Mouse (Mus musculus) hindbrain, embryonic 12.5 days (tissue): Measurements from ENCODE around the gene Scamp3. TPM values are rescaled to one million over a fixed set of nuclear protein-coding genes. Genes with fewer than 3 reads are reported as not detected.

Experiments
- ATAC-seq: fragments of 200-750 bp; cut with Nextera tagmentation; 2 replicates; pipeline ENCODE4 v1.8.0; 2017; ENCODE audit warnings: moderate TSS enrichment; ENCODE audit not compliant: low FRiP score
- H3K27ac ChIP-seq: fragments of 300-500 bp; sonication (generic); 2 replicates; pipeline ENCODE4 v1.5.1; 2016; ENCODE audit warnings: mild to moderate bottlenecking
- H3K27me3 ChIP-seq: fragments of 300-500 bp; sonication (generic); 2 replicates; pipeline ENCODE4 v1.6.1; 2016; ENCODE audit warnings: mild to moderate bottlenecking
- H3K36me3 ChIP-seq: fragments of 300-500 bp; sonication (generic); 2 replicates; pipeline ENCODE4 v1.6.1; 2016; ENCODE audit warnings: mild to moderate bottlenecking
- H3K4me1 ChIP-seq: fragments of 300-500 bp; sonication (generic); 2 replicates; pipeline ENCODE4 v1.6.1; 2016
- H3K4me2 ChIP-seq: fragments of 300-500 bp; sonication (generic); replicated peaks from 2 replicates; pipeline ENCODE4 v1.6.1; 2016; ENCODE audit warnings: mild to moderate bottlenecking
- H3K4me3 ChIP-seq: fragments of 300-500 bp; sonication (generic); 2 replicates; pipeline ENCODE4 v1.5.1; 2016; ENCODE audit warnings: mild to moderate bottlenecking
- H3K9ac ChIP-seq: fragments of 300-500 bp; sonication (generic); 2 replicates; pipeline ENCODE4 v1.6.1; 2016; ENCODE audit warnings: mild to moderate bottlenecking, moderate library complexity
- H3K9me3 ChIP-seq: fragments of 300-500 bp; sonication (generic); replicated peaks from 2 replicates; pipeline ENCODE4 v1.6.1; 2016; ENCODE audit warnings: mild to moderate bottlenecking
- WGBS: fragments of 180-500 bp; shearing (Covaris S2); methylation state at CpG from one replicate; pipeline ENCODE4 v1.1.7; 2016; 5-methylcytosine and 5-hydroxymethylcytosine counted together
- polyA plus RNA-seq: library from polyadenylated mRNA; unstranded; fragments of >200 nt; fragmentation: Nextera tagmentation; extraction: Ambion mirVana; gene quantifications from 2 replicates; pipeline ENCODE4 v1.2.1, GENCODE M21; 2016

Scamp3 gene
- polyA plus RNA-seq, 1 experiment from 2014 or later: 105 TPM

DNA sequence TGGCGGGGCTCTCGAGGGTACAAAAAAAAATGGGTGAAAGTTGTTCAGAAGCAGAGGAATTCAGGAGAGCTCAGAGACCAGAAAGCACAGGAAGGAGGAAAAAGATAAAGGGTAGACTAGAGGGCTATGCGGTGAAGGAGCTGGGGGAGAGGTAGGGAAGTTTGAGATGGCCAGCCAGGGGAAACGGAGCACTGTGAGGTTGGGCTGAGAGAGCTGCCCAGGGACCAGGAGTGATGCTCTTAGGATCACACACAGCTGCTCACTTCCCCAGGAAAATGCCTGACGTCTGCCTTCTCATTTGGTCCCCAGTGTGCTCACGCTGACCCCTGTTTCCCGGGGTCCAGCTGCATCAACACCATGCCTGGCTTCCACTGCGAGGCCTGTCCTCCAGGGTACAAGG is 42.3 kb downstream of the Scamp3 start:
- H3K36me3 ChIP-seq: peaks cover 36% of the 10 kb centered on the region
- no peaks in the 10 kb centered on the region for H3K9me3 ChIP-seq
- peak overlapping the region; percentile 44; the same call in 1 of the 2 replicates for H3K27ac ChIP-seq
- H3K4me1 ChIP-seq: peaks cover 51% of the 10 kb centered on the region
- no peak overlapping the region; the same call in 1 of the 2 replicates for H3K9ac ChIP-seq
- H3K27me3 ChIP-seq: no peaks in the 10 kb centered on the region
- no peak overlapping the region for H3K4me2 ChIP-seq
- no peak for ATAC-seq
- 46% methylated on average over 8 of the region's 8 CpGs for WGBS
- no peak overlapping the region for H3K4me3 ChIP-seq

DNA sequence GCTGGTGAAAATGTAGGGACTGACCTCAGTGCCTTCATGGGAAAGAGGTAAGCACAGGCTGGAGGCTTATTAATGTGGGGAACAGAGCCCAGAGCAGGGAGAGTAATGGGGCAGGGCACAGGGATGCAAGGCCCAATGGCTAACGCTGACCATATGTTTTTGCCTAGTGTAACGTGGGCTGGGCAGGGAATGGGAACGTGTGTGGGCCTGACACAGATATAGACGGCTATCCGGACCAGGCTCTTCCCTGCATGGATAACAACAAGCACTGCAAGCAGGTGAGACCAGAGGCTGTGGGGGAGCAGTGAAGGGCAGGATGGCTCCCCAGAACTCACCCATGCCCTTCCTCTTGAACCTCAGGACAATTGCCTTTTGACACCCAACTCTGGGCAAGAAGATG is 43.9 kb downstream of the Scamp3 start:
- ATAC-seq: no peak
- Histone ChIP-seq H3K27ac (no peak overlapping the region), H3K9me3 (no peaks in the 10 kb centered on the region), H3K4me2 (no peak overlapping the region), H3K36me3 (peaks cover 36% of the 10 kb centered on the region), H3K4me1 (peaks cover 51% of the 10 kb centered on the region), H3K9ac (peak overlapping the region; percentile 35; the same call in 1 of the 2 replicates), H3K4me3 (no peak overlapping the region), H3K27me3 (no peaks in the 10 kb centered on the region)
- WGBS: 67% methylated on average over 5 of the region's 5 CpGs

DNA sequence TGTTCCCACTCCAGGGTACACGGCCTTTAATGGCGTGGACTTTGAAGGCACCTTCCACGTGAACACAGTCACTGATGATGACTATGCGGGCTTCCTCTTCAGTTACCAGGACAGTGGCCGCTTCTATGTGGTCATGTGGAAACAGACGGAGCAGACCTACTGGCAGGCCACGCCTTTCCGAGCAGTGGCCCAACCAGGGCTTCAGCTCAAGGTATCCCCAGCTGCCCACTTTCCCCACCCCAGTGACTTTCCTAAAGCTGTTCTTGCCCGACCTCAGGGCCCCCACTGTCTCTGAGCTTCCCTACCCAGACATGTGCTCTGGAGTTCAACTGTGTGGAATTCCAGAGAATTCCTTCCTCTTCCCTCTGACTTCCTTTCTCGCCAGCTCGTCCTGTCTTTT is 47.5 kb downstream of the Scamp3 start:
- H3K4me3 ChIP-seq: peak overlapping the region; percentile 49
- no peaks in the 10 kb centered on the region for H3K9me3 ChIP-seq
- peaks cover 66% of the 10 kb centered on the region for H3K4me1 ChIP-seq
- H3K27me3 ChIP-seq: no peaks in the 10 kb centered on the region
- 0 out of 2 replicates have a peak, but pooled peaks have one; percentile 4 for ATAC-seq
- peak overlapping the region; percentile 76 for H3K9ac ChIP-seq
- 38% methylated on average over 11 of the region's 11 CpGs for WGBS
- H3K27ac ChIP-seq: peak overlapping the region; percentile 88
- H3K4me2 ChIP-seq: peak overlapping the region; percentile 70
- peaks cover 34% of the 10 kb centered on the region; the same call in 1 of the 2 replicates for H3K36me3 ChIP-seq

DNA sequence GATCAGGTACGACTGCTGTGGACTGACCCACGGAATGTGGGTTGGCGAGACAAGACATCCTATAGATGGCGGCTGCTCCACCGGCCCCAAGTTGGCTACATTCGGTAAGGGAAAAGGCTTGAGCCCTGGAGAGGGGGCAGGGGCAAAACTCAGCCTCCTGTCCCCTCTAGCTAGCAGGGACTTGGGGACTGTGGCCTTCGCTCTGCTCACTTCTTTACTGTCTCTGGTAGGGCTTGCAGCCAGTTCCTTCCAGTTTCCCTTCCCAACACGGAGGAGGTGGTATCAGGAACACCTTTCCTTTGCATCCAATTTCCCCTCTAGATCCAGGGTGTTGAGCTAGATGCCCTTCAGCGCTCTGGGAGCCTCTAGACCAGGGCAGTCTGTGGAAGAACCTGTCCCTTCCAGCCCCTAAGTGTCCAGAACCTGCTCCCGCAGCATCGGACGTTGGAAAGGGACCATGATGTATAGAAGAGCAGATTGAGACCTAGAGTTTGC is 48.1 kb downstream of the Scamp3 start:
- H3K27ac ChIP-seq: peak overlapping the region; percentile 88
- H3K4me2 ChIP-seq: peak overlapping the region; percentile 70
- ATAC-seq: no peak
- WGBS: 23% methylated on average over 12 of the region's 12 CpGs
- peaks cover 30% of the 10 kb centered on the region; the same call in 1 of the 2 replicates for H3K36me3 ChIP-seq
- no peaks in the 10 kb centered on the region; the same call in 1 of the 2 replicates for H3K27me3 ChIP-seq
- H3K9ac ChIP-seq: peak overlapping the region; percentile 76
- H3K4me1 ChIP-seq: peaks cover 64% of the 10 kb centered on the region
- peak overlapping the region; percentile 49 for H3K4me3 ChIP-seq
- H3K9me3 ChIP-seq: no peaks in the 10 kb centered on the region

DNA sequence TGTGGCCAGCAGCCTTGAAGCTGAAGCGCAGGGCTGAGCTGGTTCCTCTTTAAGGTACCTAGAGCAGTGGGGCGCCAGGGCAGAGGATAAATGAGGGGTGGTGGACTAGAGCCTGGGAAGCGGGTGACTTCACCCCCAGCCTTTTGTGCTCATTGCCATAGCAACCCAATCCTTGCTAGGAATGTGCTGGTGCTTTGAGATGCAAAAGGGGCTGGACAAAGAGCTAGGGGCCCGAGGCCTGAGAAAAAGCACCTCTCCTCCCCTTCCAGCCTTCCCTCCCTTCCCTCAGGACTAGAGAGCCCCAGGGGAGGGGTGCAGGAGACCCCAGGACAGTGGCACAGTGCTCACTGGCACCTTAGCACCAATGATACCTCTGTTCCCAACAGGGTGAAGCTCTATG is 48.6 kb downstream of the Scamp3 start:
- Histone ChIP-seq H3K27me3 (no peaks in the 10 kb centered on the region; the same call in 1 of the 2 replicates), H3K4me1 (peaks cover 62% of the 10 kb centered on the region), H3K27ac (peak overlapping the region; percentile 88), H3K36me3 (peaks cover 29% of the 10 kb centered on the region; the same call in 1 of the 2 replicates), H3K4me2 (peak overlapping the region; percentile 70), H3K4me3 (peak overlapping the region; percentile 49), H3K9ac (peak overlapping the region; percentile 76), H3K9me3 (no peaks in the 10 kb centered on the region)
- peak; percentile 62 for ATAC-seq
- 20% methylated on average over 4 of the region's 4 CpGs for WGBS

DNA sequence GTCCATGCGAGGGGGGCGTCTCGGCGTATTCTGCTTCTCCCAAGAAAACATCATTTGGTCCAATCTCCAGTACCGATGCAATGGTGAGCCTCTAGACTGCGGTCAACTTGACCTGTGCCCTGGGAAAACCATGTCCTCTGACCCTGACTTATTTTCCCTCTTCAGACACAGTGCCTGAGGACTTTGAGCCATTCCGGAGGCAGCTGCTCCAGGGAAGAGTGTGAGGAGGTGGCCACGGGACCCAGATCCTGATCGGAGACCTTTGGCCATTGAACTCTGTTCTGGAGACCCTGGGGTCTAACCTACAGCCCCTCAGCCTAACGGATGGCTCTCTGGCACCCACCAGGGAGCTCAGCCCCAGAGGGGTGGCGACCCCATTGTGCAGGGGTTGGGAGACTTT is 49.1 kb downstream of the Scamp3 start:
- 7% methylated on average over 11 of the region's 11 CpGs for WGBS

DNA sequence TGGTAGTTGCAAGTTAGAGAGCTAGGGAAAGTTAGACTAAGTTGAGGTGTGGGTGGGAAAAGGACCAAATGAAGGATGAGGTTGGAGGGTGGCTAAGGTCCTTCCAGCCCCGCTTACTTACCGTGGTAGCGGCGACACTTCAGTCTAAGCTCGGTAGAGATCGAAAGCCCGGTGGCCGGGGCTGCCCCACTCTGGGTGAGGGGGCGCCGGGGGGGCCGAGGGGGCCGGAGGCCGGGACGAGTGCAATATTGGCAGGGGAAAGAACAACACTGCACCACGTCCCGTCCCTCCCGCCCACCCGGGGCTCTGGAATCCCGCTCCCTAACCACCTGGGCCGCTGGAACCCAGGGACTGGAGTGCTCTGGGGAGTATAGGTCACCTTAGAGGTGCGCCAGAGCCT is 49.6 kb downstream of the Scamp3 start, which contains the start of gene Mtx1:
Gene Mtx1 (minus strand): TSS at position 189 of the 400 bp plus-strand sequence.
- Histone ChIP-seq H3K9ac (peak within 1 kb of the TSS; percentile 76), H3K4me1 (peaks cover 60% of the 10 kb centered on the region), H3K9me3 (no peaks in the 10 kb centered on the region), H3K36me3 (peaks cover 20% of the 10 kb centered on the region; the same call in 1 of the 2 replicates), H3K27me3 (no peaks in the 10 kb centered on the region; the same call in 1 of the 2 replicates), H3K4me3 (peak within 1 kb of the TSS; percentile 49), H3K27ac (peak within 1 kb of the TSS; percentile 88), H3K4me2 (peak within 1 kb of the TSS; percentile 70)
- peak; percentile 5 for ATAC-seq
- WGBS: 2% methylated on average over 21 of the region's 21 CpGs

More for the DNA sequence above, 49.1 kb downstream of the Scamp3 start:
- Histone ChIP-seq H3K9ac (peak overlapping the region; percentile 76), H3K4me1 (peaks cover 60% of the 10 kb centered on the region), H3K36me3 (peaks cover 25% of the 10 kb centered on the region; the same call in 1 of the 2 replicates), H3K4me2 (peak overlapping the region; percentile 70), H3K4me3 (peak overlapping the region; percentile 49), H3K27me3 (no peaks in the 10 kb centered on the region; the same call in 1 of the 2 replicates), H3K27ac (peak overlapping the region; percentile 88), H3K9me3 (no peaks in the 10 kb centered on the region)
- ATAC-seq: no peak; the same call in 1 of the 2 replicates

DNA sequence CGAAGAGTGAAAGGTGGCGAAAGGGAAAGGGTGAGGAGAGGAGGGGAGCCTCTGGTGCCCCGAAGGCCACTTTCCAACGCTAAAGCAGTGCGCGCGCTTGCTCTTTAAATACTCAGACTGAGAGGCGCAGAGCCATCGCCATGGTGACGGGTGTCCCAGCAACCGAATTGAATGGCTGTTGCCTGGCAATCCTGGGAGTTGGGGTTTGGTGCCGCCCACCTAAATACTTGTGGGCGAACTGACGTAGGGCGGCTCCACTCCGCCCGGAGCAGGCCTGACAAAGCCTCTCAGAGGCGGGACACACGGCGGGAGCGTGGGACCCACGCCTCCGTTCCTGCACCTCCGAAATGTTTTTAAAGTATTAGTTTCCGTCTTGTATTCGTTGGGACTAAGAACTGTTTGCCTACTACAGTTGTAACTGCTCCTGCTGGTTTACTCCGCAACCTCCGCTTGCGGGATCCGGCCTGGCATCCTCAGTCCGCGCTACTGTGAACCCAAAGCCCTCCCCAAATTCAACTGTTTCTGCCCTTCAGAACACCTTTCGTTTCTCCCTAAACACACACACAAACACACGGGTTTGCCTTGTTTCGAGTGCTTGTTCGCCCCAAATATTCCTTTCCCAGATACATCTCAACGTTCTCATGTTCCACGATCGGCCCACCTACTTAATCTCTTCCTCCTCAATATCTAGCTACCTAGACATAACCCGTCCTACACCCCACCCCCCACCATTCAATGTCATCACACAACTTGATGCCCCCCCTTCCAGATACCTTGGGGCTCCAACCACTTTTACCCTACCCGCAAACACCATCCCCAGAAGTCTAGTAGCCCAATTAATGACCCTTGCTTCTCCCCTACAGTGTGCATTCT is 50.3 kb downstream of the Scamp3 start:
- Histone ChIP-seq H3K9me3 (no peaks in the 10 kb centered on the region), H3K27ac (peak overlapping the region; percentile 88), H3K4me3 (peak overlapping the region; percentile 49), H3K4me2 (peak overlapping the region; percentile 70), H3K4me1 (peaks cover 60% of the 10 kb centered on the region), H3K36me3 (peaks cover 17% of the 10 kb centered on the region; the same call in 1 of the 2 replicates), H3K27me3 (no peaks in the 10 kb centered on the region; the same call in 1 of the 2 replicates), H3K9ac (peak overlapping the region; percentile 76)
- ATAC-seq: peak; percentile 67
- 2% methylated on average over 41 of the region's 41 CpGs for WGBS

DNA sequence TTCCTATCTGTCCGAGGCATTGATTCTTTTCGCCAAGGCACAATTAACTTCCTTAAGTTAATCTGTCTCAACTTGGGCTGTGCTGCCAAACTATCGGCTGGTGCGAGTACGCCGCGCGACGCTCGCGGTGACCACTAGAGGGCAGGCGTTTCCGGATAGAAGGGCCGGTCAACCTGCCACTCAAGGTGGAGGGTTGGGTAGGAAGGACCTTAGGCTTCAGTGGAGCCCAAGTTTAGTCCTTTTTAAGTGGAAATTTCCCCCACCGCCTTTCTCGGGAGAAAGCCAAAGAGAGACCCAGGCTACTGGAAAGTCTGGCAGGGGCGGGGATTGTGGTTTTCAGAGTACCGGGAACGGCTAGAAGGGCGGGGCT is 50.9 kb downstream of the Scamp3 start:
- Histone ChIP-seq H3K4me3 (peak overlapping the region; percentile 49), H3K27me3 (no peaks in the 10 kb centered on the region; the same call in 1 of the 2 replicates), H3K4me2 (peak overlapping the region; percentile 70), H3K27ac (peak overlapping the region; percentile 88), H3K9me3 (no peaks in the 10 kb centered on the region), H3K4me1 (peaks cover 55% of the 10 kb centered on the region), H3K36me3 (peaks cover 12% of the 10 kb centered on the region), H3K9ac (peak overlapping the region; percentile 76)
- ATAC-seq: peak; percentile 21
- WGBS: under 1% methylated on average over 20 of the region's 20 CpGs

DNA sequence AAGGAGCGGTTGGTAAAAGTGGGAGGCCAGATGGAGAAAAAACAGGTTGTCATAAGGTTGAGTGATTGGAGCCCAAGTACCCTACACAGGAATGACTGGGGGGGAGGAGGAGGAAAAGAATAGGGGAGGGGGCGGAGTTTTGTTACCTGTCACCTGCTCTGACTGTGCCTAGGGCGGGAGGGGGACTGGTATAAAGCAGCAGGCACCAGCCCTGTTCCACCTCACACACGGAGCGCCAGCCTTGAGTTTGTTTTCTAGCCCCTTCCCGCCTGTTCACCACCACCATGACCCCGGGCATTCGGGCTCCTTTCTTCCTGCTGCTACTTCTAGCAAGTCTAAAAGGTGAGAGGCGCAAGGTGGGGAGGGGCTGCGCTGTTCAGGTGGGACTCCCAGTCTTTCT is 51.6 kb downstream of the Scamp3 start, which contains the start of gene Muc1:
Gene Muc1 (plus strand): TSS at position 222 of the 400 bp plus-strand sequence.
- H3K9me3 ChIP-seq: no peaks in the 10 kb centered on the region
- no peak for ATAC-seq
- peaks cover 49% of the 10 kb centered on the region for H3K4me1 ChIP-seq
- H3K9ac ChIP-seq: peak within 1 kb of the TSS; percentile 76
- H3K36me3 ChIP-seq: peaks cover 14% of the 10 kb centered on the region
- WGBS: 32% methylated on average over 10 of the region's 10 CpGs
- H3K27ac ChIP-seq: peak within 1 kb of the TSS; percentile 88
- no peaks in the 10 kb centered on the region; the same call in 1 of the 2 replicates for H3K27me3 ChIP-seq
- H3K4me3 ChIP-seq: peak within 1 kb of the TSS; percentile 49
- H3K4me2 ChIP-seq: peak within 1 kb of the TSS; percentile 70

DNA sequence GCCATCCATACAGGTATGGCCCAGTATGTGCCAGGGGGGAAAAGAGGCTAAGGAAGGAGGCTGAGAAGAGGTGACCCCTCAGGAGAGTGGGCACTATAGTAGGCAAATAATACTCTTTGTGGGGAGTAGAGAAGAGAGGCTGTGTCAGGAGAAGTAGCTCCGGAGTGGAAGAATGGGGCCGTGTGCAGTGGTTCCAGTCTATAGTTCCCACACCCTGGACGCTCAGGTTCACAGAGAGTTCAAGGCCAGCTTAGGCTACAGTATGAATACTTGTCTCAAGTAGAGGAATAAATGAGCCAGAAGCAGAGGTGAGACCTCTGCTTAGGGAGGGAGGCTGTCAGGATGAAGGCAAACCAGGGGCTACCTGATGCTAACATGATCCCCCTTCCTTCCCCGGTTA is 52.0 kb downstream of the Scamp3 start:
- H3K9me3 ChIP-seq: no peaks in the 10 kb centered on the region
- no peak overlapping the region for H3K27ac ChIP-seq
- 58% methylated on average over 4 of the region's 4 CpGs for WGBS
- peaks cover 12% of the 10 kb centered on the region for H3K36me3 ChIP-seq
- H3K4me2 ChIP-seq: 0 out of 2 replicates have a peak overlapping the region, but pooled peaks have one; percentile 70
- no peak overlapping the region for H3K4me3 ChIP-seq
- H3K4me1 ChIP-seq: peaks cover 44% of the 10 kb centered on the region
- no peak for ATAC-seq
- no peak overlapping the region for H3K9ac ChIP-seq
- H3K27me3 ChIP-seq: no peaks in the 10 kb centered on the region; the same call in 1 of the 2 replicates

DNA sequence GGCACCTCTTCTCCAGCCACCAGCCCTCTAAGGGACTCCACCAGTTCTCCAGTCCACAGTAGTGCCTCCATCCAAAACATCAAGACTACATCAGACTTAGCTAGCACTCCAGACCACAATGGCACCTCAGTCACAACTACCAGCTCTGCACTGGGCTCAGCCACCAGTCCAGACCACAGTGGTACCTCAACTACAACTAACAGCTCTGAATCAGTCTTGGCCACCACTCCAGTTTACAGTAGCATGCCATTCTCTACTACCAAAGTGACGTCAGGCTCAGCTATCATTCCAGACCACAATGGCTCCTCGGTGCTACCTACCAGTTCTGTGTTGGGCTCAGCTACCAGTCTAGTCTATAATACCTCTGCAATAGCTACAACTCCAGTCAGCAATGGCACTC is 53.3 kb downstream of the Scamp3 start:
- ATAC-seq: no peak
- Histone ChIP-seq H3K36me3 (peaks cover 24% of the 10 kb centered on the region), H3K27me3 (no peaks in the 10 kb centered on the region; the same call in 1 of the 2 replicates), H3K4me2 (no peak overlapping the region), H3K9me3 (no peaks in the 10 kb centered on the region), H3K4me3 (no peak overlapping the region), H3K9ac (no peak overlapping the region), H3K4me1 (peaks cover 31% of the 10 kb centered on the region), H3K27ac (no peak overlapping the region)
- 92% methylated on average over 2 of the region's 2 CpGs for WGBS
